Mouse (Mus musculus) MEL-GATA-1-ER (cell line): ENCODE measurements around the gene Xcr1.

Experiments
- DNase-seq: peaks from one replicate; pipeline ENCODE4 v3.0.0-alpha.2; 2012; ENCODE audit warnings: low read depth; ENCODE audit errors: extremely low read depth

Xcr1 gene

DNA sequence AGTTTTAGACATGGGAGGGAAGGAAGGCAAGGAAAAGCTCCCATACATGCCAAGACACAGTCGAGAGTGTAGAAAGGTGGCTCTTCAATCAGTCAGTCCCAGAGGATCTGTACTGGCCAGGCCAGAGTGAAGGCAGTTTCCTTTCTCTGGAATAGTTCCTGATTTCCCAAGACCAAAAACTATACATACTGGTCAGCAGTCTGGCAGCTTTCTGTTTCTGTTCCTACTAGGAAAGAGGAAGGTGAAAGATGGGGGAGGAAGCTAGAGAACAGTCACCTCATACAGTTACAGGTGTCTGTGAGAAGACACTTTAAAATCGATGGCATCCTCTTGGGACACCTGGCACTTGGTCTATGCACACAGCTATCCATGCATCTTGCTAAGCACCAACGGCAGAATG lies 46.4 kb downstream of the Xcr1 start:
- no peak for DNase-seq

DNA sequence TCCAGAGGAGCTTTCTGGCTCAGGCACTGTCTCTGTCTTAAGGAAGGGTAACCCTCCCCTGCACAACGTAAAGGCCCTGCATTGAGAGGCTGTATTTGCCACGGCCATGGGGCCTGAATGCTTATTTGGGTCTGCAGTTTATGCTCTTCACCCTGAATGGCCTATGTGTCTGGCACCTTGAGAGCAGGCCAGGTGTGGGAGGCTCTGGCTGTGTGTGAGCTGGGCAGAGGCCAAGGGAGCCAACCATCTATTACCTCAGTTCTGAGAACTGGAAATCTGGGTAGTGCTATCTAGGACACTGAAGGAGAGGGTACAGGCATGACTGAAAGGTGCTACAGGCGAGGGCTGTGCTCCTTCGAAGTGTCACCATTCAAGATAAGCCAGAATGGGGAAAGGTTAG lies 47.0 kb downstream of the Xcr1 start:
- no peak for DNase-seq

DNA sequence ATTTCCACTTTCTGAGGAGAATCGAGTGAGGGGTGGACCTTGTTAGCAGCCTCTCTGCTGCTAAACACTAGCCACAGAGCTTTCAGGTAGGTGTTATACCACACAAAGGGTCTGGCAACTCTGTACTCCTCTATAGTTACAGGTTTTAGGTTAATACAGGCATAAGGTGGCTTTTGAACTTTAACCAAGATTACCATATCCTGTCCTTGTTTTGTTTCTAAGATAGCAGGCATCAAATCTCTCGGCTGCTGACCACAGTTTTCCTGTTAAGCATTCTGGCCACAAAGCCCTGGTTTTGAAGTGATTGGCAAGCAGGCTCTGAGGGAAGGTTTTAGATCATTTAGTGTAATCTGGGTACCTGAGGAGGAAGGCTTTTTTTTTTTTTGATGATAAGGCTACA lies 47.5 kb downstream of the Xcr1 start:
- DNase-seq: no peak

GRCm38 (mm10) chr9:123811831-123812230 lies 50.0 kb downstream of the Xcr1 start:
- no peak for DNase-seq

- no peak for DNase-seq
Observed at GRCm38 (mm10) chr9:123808583-123808982, 53.2 kb downstream of the Xcr1 start.

- DNase-seq: no peak
Observed at GRCm38 (mm10) chr9:123806267-123806666, 55.6 kb downstream of the Xcr1 start, which contains the start of gene Cxcr6. TSS of gene Cxcr6 (plus strand) at chr9:123806475.

- DNase-seq: no peak
Observed at GRCm38 (mm10) chr9:123805241-123805640, 56.6 kb downstream of the Xcr1 start.

GRCm38 (mm10) chr9:123802896-123803295 lies 58.9 kb downstream of the Xcr1 start:
- no peak for DNase-seq

- DNase-seq: no peak
Observed at GRCm38 (mm10) chr9:123802421-123802820, 59.4 kb downstream of the Xcr1 start.
